Mouse (Mus musculus): ENCODE data around the gene Efemp1.

The Efemp1 gene

GRCm38 (mm10) chr11:28934449-28934848, 81.4 kb downstream of the Efemp1 start:
- DNase-seq (ENCODE audit: low spot score in 2 of 2), result no peak

- no peak for DNase-seq (ENCODE audit: low spot score in 2 of 2)
These were observed 86.6 kb downstream of the Efemp1 start for GRCm38 (mm10) chr11:28939651-28940050.

- DNase-seq (ENCODE audit: low spot score in 2 of 2), result peak in 1 of 2 experiments; percentile 29
These were observed 98.7 kb downstream of the Efemp1 start for GRCm38 (mm10) chr11:28951586-28952210.

- no peak for DNase-seq (ENCODE audit: low spot score in 2 of 2)
These were observed 101.8 kb downstream of the Efemp1 start for GRCm38 (mm10) chr11:28954673-28955304.

- no peak for DNase-seq (ENCODE audit: low spot score in 2 of 2)
These were observed 102.3 kb downstream of the Efemp1 start for GRCm38 (mm10) chr11:28955305-28955701.

- no peak for DNase-seq (ENCODE audit: low spot score in 2 of 2)
These were observed 108.4 kb downstream of the Efemp1 start for GRCm38 (mm10) chr11:28961381-28961780.

All from urinary bladder, adult 18-20 months (tissue).